Comparison of ENCODE assay signal across 16 mouse cellular contexts in the genomic region with DNA sequence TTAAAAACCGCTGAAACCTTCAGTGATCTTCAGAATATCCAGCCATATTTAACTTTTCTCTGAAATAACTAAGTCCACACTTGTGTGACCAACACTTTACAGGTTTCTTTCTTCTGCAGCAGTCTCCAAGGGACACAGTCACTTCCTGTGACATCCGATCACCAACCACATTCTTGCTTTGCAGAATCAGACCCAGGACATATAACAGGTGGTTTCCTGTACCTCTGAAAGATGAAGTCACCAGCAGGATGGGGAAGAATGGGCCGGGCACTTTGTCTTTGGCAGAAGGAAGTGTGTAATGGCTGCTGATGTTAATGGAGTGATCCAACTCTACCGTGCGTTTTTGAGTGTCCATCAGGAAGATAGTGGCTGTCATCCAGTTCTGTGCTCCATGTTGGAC.
"Had no signal": no experiment of that assay in that cellular context is flagged by ENCODE, and none has a peak within 500 bp of the region (broad histone marks: within the 10 kb centered on the region; RNA-seq: fewer than 3 reads in every experiment).

No protein-coding gene starts in this region.

- H3K4me3 ChIP-seq: midbrain, embryonic 10.5 days; midbrain, embryonic 12.5 days; myocyte; neural tube, embryonic 12.5 days had no signal

- H3K36me3 ChIP-seq: midbrain, embryonic 10.5 days; midbrain, embryonic 12.5 days; neural tube, embryonic 12.5 days had no signal

- H3K27me3 ChIP-seq: midbrain, embryonic 12.5 days; neural tube, embryonic 12.5 days had no signal

- ATAC-seq: midbrain, embryonic 16.5 days had no signal

- H3K4me1 ChIP-seq: midbrain, embryonic 10.5 days; midbrain, embryonic 12.5 days; neural tube, embryonic 12.5 days had no signal

- H3K9ac ChIP-seq: liver, embryonic 14.5 days; lung, embryonic 14.5 days; midbrain, embryonic 12.5 days; neural tube, embryonic 12.5 days had no signal

- H3K27ac ChIP-seq: liver, embryonic 14.5 days; midbrain, embryonic 10.5 days; midbrain, embryonic 12.5 days; neural tube, embryonic 12.5 days had no signal

- DNase-seq: lung, adult 18-20 months; lung, embryonic 14.5 days; lung, postnatal 10 days; midbrain, embryonic 14.5 days; right cerebral cortex, postnatal 25 days; right cerebral cortex, postnatal 4 days; spleen, adult 18-20 months; thymus, adult 18-20 months; thymus, postnatal 14 days; thymus, postnatal 36 days had no signal

- H3K9me3 ChIP-seq: midbrain, embryonic 10.5 days; midbrain, embryonic 12.5 days; neural tube, embryonic 12.5 days had no signal

- H3K4me2 ChIP-seq: lung, embryonic 14.5 days; midbrain, embryonic 12.5 days; neural tube, embryonic 12.5 days had no signal
